Mouse (Mus musculus) liver, adult 2 months (tissue): ENCODE measurements around the gene Wasf2. TPM values are rescaled to one million over a fixed set of nuclear protein-coding genes. Genes with fewer than 3 reads are reported as not detected.

ENCODE experiments used
- DNase-seq: peaks from one replicate; pipeline ENCODE4 v3.0.0-alpha.2; 2011; ENCODE audit warnings: low read depth, low spot score; ENCODE audit errors: extremely low read depth
- H3K27ac ChIP-seq: fragments of 200-500 bp; replicated peaks from 2 replicates; pipeline ENCODE4 v1.5.1; 2012; ENCODE audit warnings: low read depth, mild to moderate bottlenecking, control low read depth, inconsistent platforms, low read length; ENCODE audit not compliant: insufficient read depth
- H3K27me3 ChIP-seq: fragments of 200-500 bp; 2 replicates; pipeline ENCODE4 v1.6.1; 2012; ENCODE audit warnings: mild to moderate bottlenecking, moderate library complexity, low read length, inconsistent platforms; ENCODE audit not compliant: control insufficient read depth, insufficient read depth
- H3K36me3 ChIP-seq: fragments of 200-500 bp; 2 replicates; pipeline ENCODE4 v1.6.1; 2012; ENCODE audit warnings: low read length, inconsistent platforms; ENCODE audit not compliant: control insufficient read depth, insufficient read depth
- H3K4me1 ChIP-seq: fragments of 200-500 bp; 2 replicates; pipeline ENCODE4 v1.6.1; 2011; ENCODE audit warnings: low read length; ENCODE audit not compliant: control insufficient read depth, insufficient read depth
- H3K4me3 ChIP-seq: fragments of 200-500 bp; 2 replicates; pipeline ENCODE4 v1.5.1; 2011; ENCODE audit warnings: low read depth, mild to moderate bottlenecking, control low read depth, low read length, moderate library complexity; ENCODE audit not compliant: insufficient read depth
- H3K79me2 ChIP-seq: fragments of 200-500 bp; 2 replicates; pipeline ENCODE4 v1.6.1; 2012; ENCODE audit warnings: inconsistent platforms, mild to moderate bottlenecking, low read length, moderate library complexity; ENCODE audit not compliant: control insufficient read depth, insufficient read depth
- H3K9ac ChIP-seq: fragments of 200-500 bp; 2 replicates; pipeline ENCODE4 v1.6.1; 2012; ENCODE audit warnings: low read depth, mild to moderate bottlenecking, control low read depth, inconsistent platforms, low read length
- CTCF ChIP-seq: fragments of 200-500 bp; IDR thresholded peaks from 2 replicates; pipeline ENCODE4 v1.5.1; 2011; ENCODE audit warnings: low read depth, low read length, control low read depth
- POLR2A ChIP-seq: fragments of 200-500 bp; IDR thresholded peaks from 2 replicates; pipeline ENCODE4 v1.6.1; 2011; ENCODE audit warnings: low read length, control low read depth; ENCODE audit not compliant: insufficient read depth; ENCODE audit errors: extremely low read depth
- WGBS: fragments of 180-500 bp; shearing (Covaris S2); methylation state at CpG from one replicate; pipeline ENCODE4 v1.1.7; 2018; 5-methylcytosine and 5-hydroxymethylcytosine counted together
- polyA plus RNA-seq: library from polyadenylated mRNA; depleted of rRNA; stranded (reverse); fragments of >200 nt; gene quantifications from 2 replicates; pipeline ENCODE4 v1.2.3, GENCODE M21; 2012
- total RNA-seq: library from RNA; depleted of rRNA; stranded (reverse); fragments of >200 nt; gene quantifications from 2 replicates; pipeline ENCODE4 v1.2.3, GENCODE M21; 2014

Gene Wasf2
- total and polyA plus RNA-seq, 2 experiments: 6.0 to 17.0 TPM

DNA sequence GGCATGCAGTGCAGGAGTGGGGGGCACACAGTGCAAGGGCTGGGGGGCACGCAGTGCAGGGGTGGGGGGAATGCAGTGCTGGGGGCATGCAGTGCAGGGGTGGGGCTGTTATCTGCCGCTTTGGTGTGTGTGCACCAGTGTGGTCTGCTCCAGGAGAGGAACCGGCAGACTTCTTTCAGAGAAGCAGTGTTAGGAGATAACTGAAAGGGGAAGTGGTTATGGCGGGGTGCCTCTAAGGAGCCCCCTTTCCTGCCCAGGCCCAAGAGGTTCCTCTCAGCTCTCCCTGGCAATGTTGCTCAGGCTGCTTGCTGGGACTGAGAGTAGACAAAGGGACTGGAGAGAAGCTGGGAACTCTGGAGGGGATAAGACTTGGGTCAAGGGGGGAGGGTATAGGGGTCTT lies 107.6 kb downstream of the Wasf2 start:
- Histone ChIP-seq H3K4me1 (peaks cover 2% of the 10 kb centered on the region; the same call in 1 of the 2 replicates), H3K9ac (no peak overlapping the region), H3K27ac (no peak overlapping the region), H3K36me3 (no peaks in the 10 kb centered on the region), H3K4me3 (no peak overlapping the region), H3K27me3 (no peaks in the 10 kb centered on the region), H3K79me2 (no peaks in the 10 kb centered on the region)
- 64% methylated on average over 4 of the region's 4 CpGs for WGBS
- no peak for DNase-seq
- TF ChIP-seq POLR2A (no peak), CTCF (no peak)

- TF ChIP-seq CTCF (no peak), POLR2A (0 out of 2 replicates have a peak, but pooled peaks have one; percentile 26)
- peaks cover 2% of the 10 kb centered on the region; the same call in 1 of the 2 replicates for H3K4me1 ChIP-seq
Measured at GRCm38 (mm10) chr4:133240490-133240921, 110.2 kb downstream of the Wasf2 start, which contains the start of gene Map3k6. Gene Map3k6, plus strand, starts transcription at chr4:133240818.

GRCm38 (mm10) chr4:133240934-133241908 lies 110.9 kb downstream of the Wasf2 start:
- peak overlapping the region; percentile 84 for H3K9ac ChIP-seq
- H3K4me3 ChIP-seq: peak overlapping the region; percentile 74
- under 1% methylated on average over 78 of the region's 78 CpGs for WGBS
- H3K27me3 ChIP-seq: no peaks in the 10 kb centered on the region
- TF ChIP-seq CTCF (peak; percentile 12; the same call in 1 of the 2 replicates), POLR2A (peak; percentile 64)
- no peaks in the 10 kb centered on the region for H3K36me3 ChIP-seq
- H3K27ac ChIP-seq: peak overlapping the region; percentile 63
- DNase-seq: peak; percentile 61
- H3K4me1 ChIP-seq: peaks cover 2% of the 10 kb centered on the region; the same call in 1 of the 2 replicates
- no peaks in the 10 kb centered on the region for H3K79me2 ChIP-seq

More at GRCm38 (mm10) chr4:133240490-133240921, 110.2 kb downstream of the Wasf2 start, which contains the start of gene Map3k6:
- no peaks in the 10 kb centered on the region for H3K27me3 ChIP-seq
- H3K27ac ChIP-seq: peak within 1 kb of the TSS; percentile 63
- WGBS: 20% methylated on average over 16 of the region's 16 CpGs
- DNase-seq: peak; percentile 65
- no peaks in the 10 kb centered on the region for H3K36me3 ChIP-seq
- peak within 1 kb of the TSS; percentile 74 for H3K4me3 ChIP-seq
- peak within 1 kb of the TSS; percentile 84 for H3K9ac ChIP-seq
- no peaks in the 10 kb centered on the region for H3K79me2 ChIP-seq

GRCm38 (mm10) chr4:133241910-133242309 lies 111.6 kb downstream of the Wasf2 start:
- WGBS: 32% methylated on average over 11 of the region's 11 CpGs
- H3K27ac ChIP-seq: peak overlapping the region; percentile 20; the same call in 1 of the 2 replicates

DNA sequence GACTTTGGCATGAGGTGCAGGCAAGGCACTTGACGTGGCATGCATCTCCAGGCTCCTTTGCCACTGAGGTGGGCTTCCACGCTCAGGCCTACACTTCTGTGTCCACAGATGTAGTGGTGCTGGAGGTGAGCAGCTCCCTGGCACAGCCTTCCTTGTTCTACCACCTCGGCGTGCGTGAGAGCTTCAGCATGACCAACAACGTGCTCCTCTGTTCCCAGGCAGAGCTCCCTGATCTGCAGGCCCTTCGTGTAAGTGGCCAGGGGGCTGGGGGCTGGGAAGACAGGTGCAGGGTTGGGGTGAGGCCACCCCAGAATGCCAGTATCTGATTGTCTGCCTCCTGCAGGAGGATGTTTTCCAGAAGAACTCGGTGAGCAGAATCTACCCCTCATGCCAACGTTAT lies 112.4 kb downstream of the Wasf2 start:
- WGBS: 74% methylated on average over 9 of the region's 9 CpGs
- H3K27ac ChIP-seq: no peak overlapping the region

More at GRCm38 (mm10) chr4:133241910-133242309, 111.6 kb downstream of the Wasf2 start:
- H3K27me3 ChIP-seq: no peaks in the 10 kb centered on the region
- H3K9ac ChIP-seq: no peak overlapping the region
- H3K36me3 ChIP-seq: no peaks in the 10 kb centered on the region
- TF ChIP-seq CTCF (no peak), POLR2A (no peak)
- no peaks in the 10 kb centered on the region for H3K79me2 ChIP-seq
- no peak for DNase-seq
- peak overlapping the region; percentile 74; the same call in 1 of the 2 replicates for H3K4me3 ChIP-seq
- H3K4me1 ChIP-seq: peaks cover 2% of the 10 kb centered on the region; the same call in 1 of the 2 replicates

More for the DNA sequence above, 112.4 kb downstream of the Wasf2 start:
- no peak for DNase-seq
- Histone ChIP-seq H3K4me1 (peaks cover 2% of the 10 kb centered on the region; the same call in 1 of the 2 replicates), H3K9ac (no peak overlapping the region), H3K4me3 (no peak overlapping the region), H3K79me2 (no peaks in the 10 kb centered on the region), H3K36me3 (no peaks in the 10 kb centered on the region), H3K27me3 (no peaks in the 10 kb centered on the region)
- TF ChIP-seq CTCF (no peak), POLR2A (no peak)
